Mouse (Mus musculus) MEL (cell line): ENCODE data around the gene Gucd1. TPM values are rescaled to one million over a fixed set of nuclear protein-coding genes. Genes with fewer than 3 reads are reported as not detected.

ENCODE experiments used
- DNase-seq: peaks from one replicate; pipeline ENCODE4 v3.0.0; 2011; ENCODE audit warnings: low read depth, low spot score
- H3K27ac ChIP-seq: 2 replicates; pipeline ENCODE4 v1.5.1; 2012; ENCODE audit warnings: low read depth, mild to moderate bottlenecking, control low read depth, low read length, moderate library complexity; ENCODE audit not compliant: control insufficient read depth
- H3K27me3 ChIP-seq, 2 experiments: fragments of 150-350 bp in 1 of 2; sonication (generic) in 1 of 2; 2 replicates each; pipeline ENCODE4 v1.6.1; 2012; ENCODE audit warnings: low read length in 2 of 2, mild to moderate bottlenecking in 2 of 2, improper control_type of control experiment in 1 of 2, moderate library complexity in 1 of 2; ENCODE audit not compliant: insufficient read depth in 2 of 2, control insufficient read depth in 1 of 2
- H3K36me3 ChIP-seq, 2 experiments: 2 replicates each; pipeline ENCODE4 v1.6.1; 2012 to 2014; ENCODE audit warnings: low read length in 2 of 2, improper control_type of control experiment in 1 of 2, inconsistent platforms in 1 of 2, mild to moderate bottlenecking in 1 of 2; ENCODE audit not compliant: insufficient read depth in 2 of 2, control insufficient read depth in 1 of 2
- H3K4me1 ChIP-seq, 2 experiments: fragments of 150-350 bp in 1 of 2; sonication (generic) in 1 of 2; 2 replicates each; pipeline ENCODE4 v1.6.1; 2012; ENCODE audit warnings: low read length in 2 of 2, improper control_type of control experiment in 1 of 2, mild to moderate bottlenecking in 1 of 2; ENCODE audit not compliant: insufficient read depth in 2 of 2, control insufficient read depth in 1 of 2
- H3K4me3 ChIP-seq, 2 experiments: fragments of 150-350 bp in 1 of 2; sonication (generic) in 1 of 2; 2 replicates each; pipeline ENCODE4 v1.5.1; 2012; ENCODE audit warnings: low read depth in 2 of 2, low read length in 2 of 2, mild to moderate bottlenecking in 2 of 2, moderate library complexity in 2 of 2, control low read depth in 1 of 2, improper control_type of control experiment in 1 of 2; ENCODE audit not compliant: control insufficient read depth in 1 of 2, insufficient read depth in 1 of 2
- H3K79me2 ChIP-seq: 2 replicates; pipeline ENCODE4 v1.6.1; 2012; ENCODE audit warnings: mild to moderate bottlenecking, low read length, moderate library complexity; ENCODE audit not compliant: control insufficient read depth, poor library complexity, insufficient read depth
- H3K9ac ChIP-seq: 2 replicates; pipeline ENCODE4 v1.6.1; 2012; ENCODE audit warnings: low read depth, mild to moderate bottlenecking, control low read depth, low read length, moderate library complexity; ENCODE audit not compliant: control insufficient read depth, poor library complexity, severe bottlenecking
- H3K9me3 ChIP-seq: fragments of 150-350 bp; sonication (generic); replicated peaks from 2 replicates; pipeline ENCODE4 v1.6.1; 2012; ENCODE audit warnings: mild to moderate bottlenecking, low read length, improper control_type of control experiment, moderate library complexity; ENCODE audit not compliant: insufficient read depth
- BHLHE40 ChIP-seq: IDR thresholded peaks from 2 replicates; pipeline ENCODE4 v1.6.1; 2012; ENCODE audit warnings: low read depth, mild to moderate bottlenecking, inconsistent platforms, low read length, improper control_type of control experiment, borderline replicate concordance
- CHD1 ChIP-seq: IDR thresholded peaks from 2 replicates; pipeline ENCODE4 v1.6.1; 2012; ENCODE audit warnings: low read depth, mild to moderate bottlenecking, inconsistent platforms, low read length, improper control_type of control experiment
- CTCF ChIP-seq, 3 experiments: IDR thresholded peaks in 2 of 3; conservative IDR thresholded peaks in 1 of 3; 2 replicates each; pipeline ENCODE4 v1.5.1; 2011 to 2012; ENCODE audit warnings: low read length in 3 of 3, low read depth in 2 of 3, mild to moderate bottlenecking in 2 of 3, improper control_type of control experiment in 1 of 3, inconsistent platforms in 1 of 3, mixed read lengths in 1 of 3, moderate library complexity in 1 of 3; ENCODE audit not compliant: control insufficient read depth in 1 of 3, insufficient read depth in 1 of 3, poor library complexity in 1 of 3, severe bottlenecking in 1 of 3
- EP300 ChIP-seq, 2 experiments: IDR thresholded peaks; 2 replicates each; pipeline ENCODE4 v1.6.1; 2011; ENCODE audit warnings: improper control_type of control experiment in 2 of 2, low read length in 2 of 2, low read depth in 1 of 2, mild to moderate bottlenecking in 1 of 2
- GATA1 ChIP-seq: IDR thresholded peaks from 2 replicates; pipeline ENCODE4 v1.6.1; 2011; ENCODE audit warnings: low read depth, low read length, improper control_type of control experiment
- JUND ChIP-seq: IDR thresholded peaks from 2 replicates; pipeline ENCODE4 v1.6.1; 2011; ENCODE audit warnings: low read depth, mild to moderate bottlenecking, improper control_type of control experiment, low read length
- KAT2A ChIP-seq: conservative IDR thresholded peaks from 2 replicates; pipeline ENCODE4 v1.6.1; 2012; ENCODE audit warnings: low read depth, low read length, improper control_type of control experiment, inconsistent platforms
- MAFK ChIP-seq: IDR thresholded peaks from 2 replicates; pipeline ENCODE4 v1.6.1; 2011; ENCODE audit warnings: low read depth, mild to moderate bottlenecking, low read length, improper control_type of control experiment, borderline replicate concordance
- MAZ ChIP-seq: IDR thresholded peaks from 2 replicates; pipeline ENCODE4 v1.6.1; 2012; ENCODE audit warnings: low read depth, mild to moderate bottlenecking, inconsistent platforms, low read length, improper control_type of control experiment
- POLR2A ChIP-seq, 2 experiments: IDR thresholded peaks; 2 replicates each; pipeline ENCODE4 v1.6.1; 2011 to 2012; ENCODE audit warnings: low read length in 2 of 2, mild to moderate bottlenecking in 2 of 2, control low read depth in 1 of 2, improper control_type of control experiment in 1 of 2, low read depth in 1 of 2, moderate library complexity in 1 of 2; ENCODE audit not compliant: control insufficient read depth in 1 of 2, insufficient read depth in 1 of 2, poor library complexity in 1 of 2
- POLR2AphosphoS2 ChIP-seq: IDR thresholded peaks from 2 replicates; pipeline ENCODE4 v1.6.1; 2011; ENCODE audit warnings: low read length, improper control_type of control experiment
- RCOR1 ChIP-seq: IDR thresholded peaks from 2 replicates; pipeline ENCODE4 v1.6.1; 2012; ENCODE audit warnings: low read depth, mild to moderate bottlenecking, inconsistent platforms, low read length, improper control_type of control experiment
- TCF12 ChIP-seq: IDR thresholded peaks from 2 replicates; pipeline ENCODE4 v1.6.1; 2014; ENCODE audit warnings: low read depth, mild to moderate bottlenecking, inconsistent platforms, low read length, improper control_type of control experiment, moderate library complexity
- USF2 ChIP-seq, 2 experiments: IDR thresholded peaks; 2 replicates each; pipeline ENCODE4 v1.6.1; 2011 to 2012; ENCODE audit warnings: improper control_type of control experiment in 2 of 2, low read length in 2 of 2, borderline replicate concordance in 1 of 2, inconsistent platforms in 1 of 2, low read depth in 1 of 2, mild to moderate bottlenecking in 1 of 2; ENCODE audit not compliant: insufficient read depth in 1 of 2
- ZKSCAN1 ChIP-seq: IDR thresholded peaks from 2 replicates; pipeline ENCODE4 v1.6.1; 2012; ENCODE audit warnings: low read depth, mild to moderate bottlenecking, inconsistent platforms, low read length, improper control_type of control experiment, moderate library complexity
- ZMIZ1 ChIP-seq: IDR thresholded peaks from 2 replicates; pipeline ENCODE4 v1.6.1; 2012; ENCODE audit warnings: low read depth, mild to moderate bottlenecking, inconsistent platforms, low read length, improper control_type of control experiment, moderate library complexity
- polyA plus RNA-seq, 2 experiments: library from polyadenylated mRNA; stranded (reverse) in 1 of 2; unstranded in 1 of 2; fragments of >175 nt in 1 of 2; fragments of >200 nt in 1 of 2; gene quantifications; 2 replicates each; pipeline versions ENCODE4 v1.2.1 to v1.2.4; 2012; ENCODE audit warnings: low replicate concordance in 2 of 2, low read depth in 1 of 2; ENCODE audit not compliant: insufficient read length in 2 of 2, insufficient read depth in 1 of 2, missing spikeins in 1 of 2
- total RNA-seq: library from RNA; depleted of rRNA; stranded (reverse); fragments of 300-350 nt; gene quantifications from 2 replicates; pipeline ENCODE4 v1.2.3, GENCODE M21; 2012

Gucd1 gene
- total and polyA plus RNA-seq, 3 experiments = 18.7 to 30.7 TPM; not detected in 1

DNA sequence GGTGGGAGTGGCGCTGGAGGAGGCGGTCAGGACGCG, 201.1 kb downstream of the Gucd1 start, which contains the start of gene Adora2a:
Adora2a (plus strand) TSS at position 6 of the 36 bp plus-strand sequence.
- Histone ChIP-seq H3K27me3 (no peaks in the 10 kb centered on the region), H3K27ac (no peak within 1 kb of the TSS), H3K9me3 (no peaks in the 10 kb centered on the region), H3K4me1 (no peaks in the 10 kb centered on the region), H3K9ac (no peak within 1 kb of the TSS), H3K79me2 (no peaks in the 10 kb centered on the region), H3K36me3 (no peaks in the 10 kb centered on the region), H3K4me3 (no peak within 1 kb of the TSS)
- DNase-seq = no peak
- TF ChIP-seq MAFK = no peak
- no peak for TF ChIP-seq JUND
- no peak for TF ChIP-seq CHD1
- TF ChIP-seq, all 39 proteins: peak for 0

DNA sequence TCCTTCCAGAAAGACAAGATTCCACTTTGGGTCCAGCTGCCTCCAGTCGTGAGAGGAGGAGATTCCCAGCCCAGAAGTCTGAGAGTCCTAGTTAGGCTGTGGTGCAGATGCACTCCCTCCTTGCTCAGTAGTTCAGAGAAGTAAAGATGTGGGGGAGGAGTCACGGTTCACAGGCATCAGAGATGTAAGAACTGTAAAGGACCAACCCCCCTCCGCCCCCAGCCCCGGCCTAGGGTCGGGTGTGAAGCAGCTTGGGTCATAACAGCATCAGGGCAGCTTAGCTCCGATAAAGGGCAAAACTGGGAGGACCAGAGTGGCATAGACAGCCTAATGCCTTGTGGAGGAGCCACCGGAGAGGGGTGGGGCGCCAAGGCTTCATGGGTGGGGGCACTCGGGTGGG, 201.3 kb downstream of the Gucd1 start:
- H3K36me3 ChIP-seq = no peaks in the 10 kb centered on the region
- DNase-seq = no peak
- H3K9ac ChIP-seq = no peak overlapping the region
- no peaks in the 10 kb centered on the region for H3K4me1 ChIP-seq
- TF ChIP-seq BHLHE40 (no peak), CTCF (IDR thresholded peaks at IDR 0.05 in 2 of 3, conservative IDR thresholded peaks at IDR 0.05 in 1 of 3; ENCODE audit: control insufficient read depth in 1 of 3, insufficient read depth in 1 of 3, low read depth in 2 of 3, low read length in 3 of 3, poor library complexity in 1 of 3, severe bottlenecking in 1 of 3) (no peak), ZKSCAN1 (no peak), KAT2A (no peak), TCF12 (no peak), ZMIZ1 (no peak), MAFK (no peak), POLR2AphosphoS2 (no peak), MAZ (no peak)
- no peaks in the 10 kb centered on the region for H3K27me3 ChIP-seq
- no peak overlapping the region for H3K27ac ChIP-seq
- H3K9me3 ChIP-seq = no peaks in the 10 kb centered on the region
- no peak overlapping the region for H3K4me3 ChIP-seq
- no peaks in the 10 kb centered on the region for H3K79me2 ChIP-seq

DNA sequence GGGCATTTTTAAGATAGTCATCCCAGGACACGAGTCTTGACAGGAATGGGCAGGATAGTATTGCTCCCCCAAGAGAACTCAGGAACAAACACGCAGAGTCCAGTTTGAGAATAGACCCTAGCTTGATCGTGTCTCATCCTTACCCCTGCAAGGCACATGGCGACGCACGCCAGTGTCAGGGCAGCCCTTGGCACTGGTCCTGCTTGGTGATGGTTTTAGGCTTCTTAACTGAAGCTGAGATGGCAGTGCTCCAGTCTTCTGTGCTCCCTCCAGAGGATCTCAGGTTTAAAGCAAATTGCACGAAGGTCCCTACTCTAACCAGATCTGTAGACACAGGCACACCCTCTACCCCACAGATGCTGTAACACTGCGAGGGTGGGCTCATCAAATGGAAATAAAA, 202.0 kb downstream of the Gucd1 start:
- Histone ChIP-seq H3K4me3 (no peak overlapping the region), H3K36me3 (no peaks in the 10 kb centered on the region), H3K9ac (no peak overlapping the region), H3K27ac (no peak overlapping the region), H3K27me3 (no peaks in the 10 kb centered on the region), H3K79me2 (no peaks in the 10 kb centered on the region), H3K9me3 (no peaks in the 10 kb centered on the region), H3K4me1 (no peaks in the 10 kb centered on the region)
- TF ChIP-seq USF2 (IDR thresholded peaks at IDR 0.05; ENCODE audit: borderline replicate concordance in 1 of 2, insufficient read depth in 1 of 2, low read depth in 1 of 2, low read length in 2 of 2) = no peak
- TF ChIP-seq GATA1 = no peak
- no peak for TF ChIP-seq POLR2A (IDR thresholded peaks at IDR 0.05; ENCODE audit: control insufficient read depth in 1 of 2, insufficient read depth in 1 of 2, low read depth in 1 of 2, low read length in 2 of 2, poor library complexity in 1 of 2)
- TF ChIP-seq EP300 (IDR thresholded peaks at IDR 0.05; ENCODE audit: low read depth in 1 of 2, low read length in 2 of 2) = no peak
- TF ChIP-seq KAT2A = no peak
- TF ChIP-seq RCOR1 = no peak
- DNase-seq = no peak
